Mouse (Mus musculus) NIH3T3 (cell line): ENCODE data around the gene Syn2.
"Not testable (repeated sequence)": the region's sequence is repeated elsewhere in the genome, so short reads cannot be mapped to it uniquely, and the experiment has no call there.

Experiments used
- DNase-seq: peaks from one replicate; pipeline ENCODE4 v3.0.0-alpha.2; 2012; ENCODE audit warnings: low read depth

Syn2 gene

GRCm38 (mm10) chr6:115178826-115179225 is 44.1 kb downstream of the Syn2 start:
- peak; percentile 91 for DNase-seq

- no peak for DNase-seq
These were observed 46.4 kb downstream of the Syn2 start for GRCm38 (mm10) chr6:115181094-115181493.

GRCm38 (mm10) chr6:115191111-115191510 is 56.4 kb downstream of the Syn2 start:
- no peak for DNase-seq

GRCm38 (mm10) chr6:115200753-115201152 is 66.1 kb downstream of the Syn2 start:
- no peak for DNase-seq

- no peak for DNase-seq
These were observed 68.3 kb downstream of the Syn2 start for GRCm38 (mm10) chr6:115203029-115203428.

GRCm38 (mm10) chr6:115210187-115210586 is 75.5 kb downstream of the Syn2 start:
- no peak for DNase-seq

- DNase-seq = no peak
These were observed 76.1 kb downstream of the Syn2 start for GRCm38 (mm10) chr6:115210820-115211219.

GRCm38 (mm10) chr6:115212132-115212903 is 77.6 kb downstream of the Syn2 start:
- no peak for DNase-seq

GRCm38 (mm10) chr6:115213129-115213528 is 78.4 kb downstream of the Syn2 start:
- DNase-seq = no peak

- DNase-seq = peak; percentile 56
These were observed 86.5 kb downstream of the Syn2 start for GRCm38 (mm10) chr6:115221215-115221641.

- DNase-seq = peak; percentile 29
These were observed 90.8 kb downstream of the Syn2 start for GRCm38 (mm10) chr6:115225519-115225918.

- DNase-seq = no peak
These were observed 92.3 kb downstream of the Syn2 start, which contains the start of gene Gm17482 for GRCm38 (mm10) chr6:115227043-115227442. Gene Gm17482, plus strand, starts transcription at chr6:115227343.

- peak; percentile 97 for DNase-seq
These were observed 92.8 kb downstream of the Syn2 start for GRCm38 (mm10) chr6:115227529-115227928.

GRCm38 (mm10) chr6:115230557-115230956 is 95.9 kb downstream of the Syn2 start:
- no peak for DNase-seq

- peak; percentile 70 for DNase-seq
These were observed 97.1 kb downstream of the Syn2 start for GRCm38 (mm10) chr6:115231836-115232235.

- no peak for DNase-seq
These were observed 97.9 kb downstream of the Syn2 start for GRCm38 (mm10) chr6:115232562-115232961.

GRCm38 (mm10) chr6:115238031-115239027 is 103.6 kb downstream of the Syn2 start:
- peak; percentile 76 for DNase-seq

- no peak for DNase-seq
These were observed 104.6 kb downstream of the Syn2 start for GRCm38 (mm10) chr6:115239335-115239734.

GRCm38 (mm10) chr6:115240431-115240830 is 105.7 kb downstream of the Syn2 start:
- DNase-seq = not testable (repeated sequence)

GRCm38 (mm10) chr6:115241131-115241699 is 106.5 kb downstream of the Syn2 start:
- no peak for DNase-seq

GRCm38 (mm10) chr6:115241939-115242338 is 107.2 kb downstream of the Syn2 start:
- no peak for DNase-seq

- DNase-seq = no peak
These were observed 109.5 kb downstream of the Syn2 start for GRCm38 (mm10) chr6:115244222-115244621.
